Mouse (Mus musculus) left cerebral cortex, postnatal 4 days (tissue): ENCODE measurements around the gene Adgrg1. TPM values are rescaled to one million over a fixed set of nuclear protein-coding genes. Genes with fewer than 3 reads are reported as not detected.

Experiments used
- DNase-seq: peaks from one replicate; pipeline ENCODE4 v3.0.0-alpha.2; 2022
- intact Hi-C: fragments of 180-260 bp; cut with DNase I; formaldehyde crosslinking; loops from one replicate; pipeline ENCODE4 v1.15.1; 2025
- total RNA-seq, 2 experiments: library from RNA; stranded (reverse); gene quantifications; 2 replicates each; pipeline ENCODE4 v1.2.3; 2021

Adgrg1 gene
- total RNA-seq, 2 experiments from 2014 or later, result 125 to 153 TPM

DNA sequence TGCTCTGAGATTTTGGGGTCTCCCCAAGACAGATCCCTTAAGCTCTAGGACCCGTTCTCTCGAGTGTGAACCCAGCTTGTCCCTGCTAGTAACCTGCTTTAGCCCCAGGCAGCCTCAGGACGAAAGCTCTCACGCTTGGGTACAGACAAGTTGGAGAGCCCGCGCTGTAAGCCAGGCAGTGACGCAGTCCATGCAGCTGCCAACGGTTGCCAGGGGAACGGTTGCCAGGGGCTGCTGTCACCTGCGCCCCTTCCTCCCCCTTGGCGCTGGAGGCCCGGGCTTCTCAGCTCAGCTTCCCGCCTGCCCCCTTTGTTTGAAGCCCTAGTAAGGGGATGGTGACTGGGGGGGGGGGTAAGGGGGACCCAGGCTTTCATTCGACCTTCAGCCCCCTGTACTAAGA, 19.5 kb downstream of the Adgrg1 start:
- intact Hi-C loops, result no loop called here
- DNase-seq, result peak; percentile 97

DNA sequence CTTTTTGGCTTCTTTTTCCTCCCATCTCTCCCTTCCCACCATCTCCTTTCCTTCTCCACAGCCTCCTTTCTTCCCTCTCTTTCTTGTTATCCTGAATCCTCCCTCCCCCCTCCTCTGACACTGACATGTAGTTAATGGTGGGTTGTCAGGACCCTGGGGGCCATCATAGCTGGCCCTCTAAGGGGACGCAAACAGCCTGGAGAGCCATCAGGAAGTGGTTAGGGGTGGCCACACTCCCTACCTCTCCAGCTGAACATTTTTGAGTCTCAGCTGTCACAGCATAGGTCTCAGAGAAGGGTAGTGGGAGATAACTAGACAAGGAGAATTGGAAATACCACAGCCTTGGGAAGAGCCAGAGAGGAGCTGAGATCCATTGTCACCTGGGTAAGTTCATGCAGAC, 20.0 kb downstream of the Adgrg1 start:
- intact Hi-C loops, result no loop called here
- no peak for DNase-seq

DNA sequence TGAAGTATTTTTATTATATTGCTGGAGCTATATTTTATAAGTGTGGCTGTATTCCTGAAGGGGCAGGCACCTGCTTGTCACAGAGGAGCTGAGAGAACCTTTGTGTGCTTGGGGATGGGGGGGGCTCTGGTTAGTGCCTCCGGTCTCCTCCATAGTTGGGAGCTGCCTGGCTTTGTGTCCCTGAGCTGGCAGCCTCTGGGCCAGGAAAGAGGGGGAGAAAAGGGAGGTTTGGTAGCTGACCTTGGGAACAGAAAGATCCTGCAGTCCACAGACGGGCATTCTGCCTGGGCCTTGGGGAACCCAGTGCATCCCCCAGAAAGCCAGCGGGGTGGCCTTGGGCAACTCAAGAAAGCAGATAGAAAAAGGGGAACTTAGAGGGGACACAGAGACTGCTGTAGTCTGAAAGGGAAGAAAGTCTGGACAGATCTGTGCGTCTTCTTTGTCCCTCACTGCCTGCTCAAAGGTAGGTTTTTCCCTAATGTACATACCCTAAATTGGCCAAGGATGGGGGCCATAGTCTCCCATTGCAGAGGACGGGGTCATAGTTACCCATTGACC, 20.9 kb downstream of the Adgrg1 start:
- intact Hi-C loops, result no loop called here
- peak; percentile 57 for DNase-seq

DNA sequence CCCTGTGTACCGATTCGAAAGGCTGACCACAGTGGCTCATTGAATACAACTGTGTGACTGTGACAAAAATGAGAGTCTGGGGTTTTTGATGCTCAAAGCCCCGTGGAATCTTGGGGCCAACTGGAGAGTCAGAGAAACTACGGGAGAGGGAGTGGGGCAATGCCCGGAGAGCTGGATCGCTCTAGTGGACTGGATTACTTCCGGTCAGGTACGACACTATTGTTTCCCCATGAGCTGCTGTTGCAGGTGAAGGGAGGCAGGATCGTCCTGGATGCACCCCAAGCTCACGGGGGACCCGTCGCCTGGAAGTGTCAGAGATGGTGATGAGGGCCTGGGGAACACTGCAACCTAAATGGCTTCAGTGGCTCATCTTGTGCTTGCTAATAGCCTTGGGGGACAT, 21.5 kb downstream of the Adgrg1 start:
- DNase-seq, result peak; percentile 32
- intact Hi-C loops, result no loop called here

DNA sequence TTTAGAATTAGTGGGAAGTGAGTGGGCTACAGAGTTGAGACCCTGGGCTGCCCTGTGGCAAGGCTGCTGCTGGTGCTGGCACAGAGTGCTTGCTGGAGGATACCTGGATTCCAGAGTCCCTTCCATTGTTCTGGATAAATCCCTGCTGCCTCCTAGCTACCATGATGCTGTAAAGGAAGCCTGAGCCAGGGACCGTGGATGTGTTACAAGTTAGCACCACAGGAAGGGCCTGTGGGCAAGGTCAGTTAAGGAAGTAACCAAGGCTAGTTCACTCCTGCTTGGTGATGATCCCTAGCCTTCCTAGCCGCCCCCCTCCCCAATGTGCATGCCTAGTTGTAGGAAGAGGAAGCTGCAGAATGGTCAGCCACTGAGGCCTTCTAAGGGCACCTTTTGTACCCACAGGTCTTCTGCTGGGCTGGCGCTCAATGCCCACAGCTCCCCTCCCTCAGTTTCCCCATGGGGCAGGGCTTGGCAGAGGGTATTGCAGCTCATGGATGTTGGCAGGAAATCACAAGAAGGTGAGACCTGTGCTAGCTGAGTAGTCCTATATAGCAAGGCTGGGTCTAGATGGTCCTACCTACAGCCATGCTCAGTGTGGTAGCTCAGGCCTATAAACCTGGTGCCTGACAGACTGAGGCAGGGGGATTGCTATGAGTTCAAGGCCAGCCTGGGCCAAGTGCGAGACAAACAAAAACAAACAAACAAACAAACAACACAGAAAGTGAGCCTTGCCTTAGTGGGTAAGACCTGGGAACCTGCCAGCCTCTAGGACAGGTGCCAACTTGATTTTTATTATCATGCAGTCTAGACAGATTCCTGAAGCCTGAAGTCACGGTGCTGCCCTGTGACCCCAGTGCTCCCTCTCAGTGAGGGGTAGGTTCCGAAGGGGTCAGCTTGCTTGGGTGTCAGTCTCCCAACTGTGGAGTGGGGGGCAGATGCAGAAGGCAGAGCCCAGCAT, 22.6 kb downstream of the Adgrg1 start:
- intact Hi-C loops, result no loop called here

DNA sequence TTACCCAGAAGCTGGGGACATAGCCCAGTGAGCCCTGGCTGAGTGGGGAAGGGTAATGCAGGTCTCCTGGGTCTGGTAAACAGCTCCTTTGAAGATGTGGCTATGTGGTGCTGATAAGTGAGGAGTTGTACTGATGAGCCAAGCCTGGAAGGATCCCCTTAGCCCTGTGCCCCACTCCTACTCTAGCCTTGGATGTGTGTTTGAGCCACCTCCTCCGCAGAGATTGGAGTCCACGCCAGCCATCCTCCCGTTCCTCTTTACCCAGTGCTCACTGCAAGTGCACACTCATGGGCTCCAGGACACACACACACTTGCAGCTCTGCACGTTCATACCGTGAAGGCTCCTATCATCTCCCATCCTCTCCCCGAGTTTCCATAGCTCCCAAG, 23.3 kb downstream of the Adgrg1 start:
- no peak for DNase-seq
- intact Hi-C loops, result no loop called here

More for the DNA sequence above, 22.6 kb downstream of the Adgrg1 start:
- peak; percentile 48 for DNase-seq

DNA sequence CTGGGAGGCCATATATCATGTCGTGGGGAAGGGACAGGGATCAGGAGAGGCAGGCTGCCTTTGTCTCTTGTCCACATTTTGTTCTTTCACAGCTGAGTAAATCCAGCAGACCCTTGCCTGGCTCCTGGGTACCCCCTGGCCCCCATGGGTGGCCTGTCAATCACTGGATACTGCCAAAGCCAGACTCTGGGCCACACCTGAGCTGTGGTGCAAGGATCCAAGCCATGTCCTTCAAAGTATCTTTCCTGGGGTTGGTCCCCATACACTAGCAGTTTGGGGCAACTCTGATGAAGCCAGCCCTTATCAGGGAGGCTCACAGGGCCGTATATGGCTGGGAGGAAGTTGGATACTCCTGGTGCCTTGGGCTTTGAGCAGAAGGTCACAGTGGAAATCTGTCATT, 23.9 kb downstream of the Adgrg1 start:
- intact Hi-C loops, result no loop called here
- DNase-seq, result no peak

DNA sequence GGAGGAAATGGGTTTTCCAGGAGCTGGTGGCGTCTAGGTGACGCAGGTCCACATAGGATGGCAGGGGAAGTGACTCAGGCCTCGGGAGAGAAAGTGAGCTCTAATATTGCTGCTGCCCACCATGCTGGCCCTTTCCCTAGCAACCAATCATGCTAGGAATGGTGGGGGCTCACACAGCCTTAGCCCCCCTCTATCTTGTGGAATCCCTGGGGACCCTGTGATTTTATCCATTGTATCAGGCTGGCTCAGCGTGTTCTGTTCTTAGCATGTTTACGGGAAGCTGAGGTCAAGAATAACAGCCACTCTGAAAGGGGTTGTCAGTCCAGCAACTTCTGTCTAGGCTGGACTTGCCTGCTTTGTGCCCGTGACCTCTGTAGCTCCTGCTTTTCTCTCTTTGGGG, 24.5 kb downstream of the Adgrg1 start:
- intact Hi-C loops, result no loop called here
- no peak for DNase-seq

DNA sequence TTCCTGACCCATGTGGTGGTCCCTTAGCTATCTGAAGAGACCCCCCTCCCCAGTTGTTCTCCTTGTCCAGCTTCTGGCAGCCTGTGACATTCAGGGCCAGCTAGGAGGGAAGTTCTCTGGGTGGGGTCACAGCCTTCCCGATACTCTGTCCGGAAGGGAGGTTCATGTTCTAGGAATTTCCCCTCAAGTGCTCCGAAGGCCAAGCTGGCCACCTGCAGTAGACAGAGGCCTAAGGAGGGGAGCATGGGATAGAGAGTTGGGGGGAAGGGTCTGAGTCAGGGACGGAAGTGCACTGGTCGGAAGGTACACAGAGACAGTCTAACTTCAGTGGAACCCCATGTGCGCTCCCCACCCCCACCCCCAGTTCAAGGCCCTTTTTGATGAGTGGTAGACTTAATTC, 25.4 kb downstream of the Adgrg1 start:
- no peak for DNase-seq
- intact Hi-C loops, result loop anchor here (5.0 kb wide), 1 partner anchor 48 kb away; no protein-coding TSS in a partner anchor

DNA sequence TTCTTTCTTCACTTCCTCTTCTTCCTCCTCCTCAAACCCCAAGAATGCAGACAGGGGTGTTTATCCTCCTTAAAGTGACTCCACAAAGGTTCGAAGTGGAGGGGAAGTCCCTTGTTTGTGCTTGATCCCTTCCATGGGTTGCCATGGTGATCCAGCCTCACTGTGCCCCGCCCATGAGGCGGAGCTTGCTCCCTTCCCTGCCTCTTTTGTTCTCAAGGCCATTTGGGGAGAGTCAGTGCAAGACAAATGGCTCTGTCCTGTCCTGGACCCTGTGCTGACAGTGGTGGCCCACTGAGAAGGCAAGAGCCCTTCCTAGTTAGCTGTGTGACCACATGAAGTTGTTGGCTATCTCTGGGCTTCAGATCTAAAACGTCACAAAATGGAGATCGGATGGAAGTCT, 26.1 kb downstream of the Adgrg1 start:
- intact Hi-C loops, result loop anchor here (5.0 kb wide), 1 partner anchor 48 kb away; no protein-coding TSS in a partner anchor
- peak; percentile 64 for DNase-seq

DNA sequence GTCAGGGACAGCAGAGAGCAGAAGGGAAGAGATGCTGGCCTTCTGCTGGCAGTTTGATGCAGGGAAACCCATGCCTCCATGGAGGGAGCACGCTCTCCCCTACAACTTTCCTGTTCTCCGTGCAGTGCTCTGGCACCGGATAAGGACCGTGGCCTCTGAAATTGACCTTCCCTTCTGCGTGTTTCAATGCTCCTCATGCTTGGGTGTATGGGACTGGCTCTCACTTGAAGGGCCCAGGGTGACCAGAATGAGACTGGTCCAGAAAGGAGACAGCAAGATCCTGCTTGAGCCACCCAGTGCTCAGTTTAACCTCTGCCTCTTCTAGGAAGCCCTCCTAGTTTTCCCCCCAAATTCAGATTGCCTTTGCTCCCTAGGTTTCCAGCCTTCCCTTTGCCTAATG, 26.6 kb downstream of the Adgrg1 start:
- DNase-seq, result no peak
- intact Hi-C loops, result loop anchor here (5.0 kb wide), 1 partner anchor 49 kb away; no protein-coding TSS in a partner anchor

DNA sequence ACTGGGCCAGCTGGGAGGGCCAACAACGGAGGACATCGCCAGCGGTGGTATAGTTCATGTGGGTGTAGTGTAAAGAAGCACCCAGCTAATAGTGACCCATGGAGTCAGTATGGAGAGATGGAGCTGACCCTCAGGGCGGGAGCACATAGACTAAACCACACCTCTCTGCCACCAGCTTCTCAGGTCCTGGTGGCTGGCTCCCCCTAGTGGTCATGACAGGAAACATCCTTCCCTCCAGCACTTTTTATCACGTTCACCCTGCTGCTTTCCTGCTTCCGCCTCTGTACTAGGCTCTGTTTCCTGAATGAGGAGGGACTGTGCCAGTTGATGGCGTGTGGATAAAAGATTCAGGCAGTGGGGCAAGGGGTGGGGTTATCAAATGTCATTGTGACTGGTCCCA, 27.1 kb downstream of the Adgrg1 start:
- DNase-seq, result peak; percentile 79
- intact Hi-C loops, result loop anchor here (5.0 kb wide), 1 partner anchor 49 kb away; no protein-coding TSS in a partner anchor

DNA sequence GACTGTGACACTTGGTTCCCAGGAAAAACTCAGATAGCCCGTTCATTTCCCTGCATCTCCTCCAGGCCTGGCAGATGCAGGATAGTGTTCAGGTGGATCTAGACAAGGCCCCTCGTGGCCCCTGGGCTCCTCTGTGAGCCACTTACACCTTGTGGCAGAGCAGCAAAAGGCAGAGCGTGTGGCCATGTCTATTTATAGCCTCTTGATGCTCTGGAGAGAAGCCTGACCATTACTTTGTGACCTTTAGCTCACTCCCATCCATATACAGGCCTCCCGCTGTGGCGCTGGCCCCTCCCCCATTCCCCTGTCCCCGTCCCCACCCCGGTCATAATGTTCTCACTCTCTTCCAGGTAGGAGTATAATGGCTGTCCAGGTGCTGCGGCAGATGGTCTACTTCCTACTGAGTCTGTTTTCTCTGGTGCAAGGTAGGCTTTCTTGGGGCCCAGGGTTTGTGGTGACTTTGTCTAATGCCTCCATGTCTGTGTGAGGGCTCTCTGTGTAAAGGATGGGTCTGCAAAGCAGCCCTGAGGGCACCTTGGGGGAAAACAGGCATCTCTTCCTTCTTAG, 27.6 kb downstream of the Adgrg1 start:
- intact Hi-C loops, result loop anchor here (5.0 kb wide), 1 partner anchor 50 kb away; no protein-coding TSS in a partner anchor
- DNase-seq, result no peak

DNA sequence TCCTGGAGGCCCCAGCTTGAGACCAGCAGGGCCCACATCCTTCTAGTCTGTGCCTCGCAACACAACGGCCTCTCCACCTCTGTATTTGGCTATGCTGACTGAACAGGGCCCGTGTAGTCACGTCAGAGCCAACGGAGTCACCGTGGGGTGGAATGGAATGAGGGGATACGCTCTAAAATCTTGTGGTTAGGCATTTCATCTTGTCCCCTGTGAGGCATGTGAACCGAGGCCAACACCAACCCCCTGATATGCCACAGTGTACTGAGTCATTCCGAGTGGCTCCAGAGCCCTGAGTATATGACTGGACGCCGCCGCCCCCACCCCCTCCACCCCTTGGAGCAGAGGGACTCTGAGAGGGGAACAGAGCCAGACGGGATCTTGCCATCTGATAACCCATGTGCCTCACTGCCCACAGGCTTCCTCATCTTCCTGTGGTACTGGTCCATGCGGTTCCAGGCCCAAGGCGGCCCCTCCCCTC, 37.9 kb downstream of the Adgrg1 start:
- no peak for DNase-seq
- intact Hi-C loops, result no loop called here

DNA sequence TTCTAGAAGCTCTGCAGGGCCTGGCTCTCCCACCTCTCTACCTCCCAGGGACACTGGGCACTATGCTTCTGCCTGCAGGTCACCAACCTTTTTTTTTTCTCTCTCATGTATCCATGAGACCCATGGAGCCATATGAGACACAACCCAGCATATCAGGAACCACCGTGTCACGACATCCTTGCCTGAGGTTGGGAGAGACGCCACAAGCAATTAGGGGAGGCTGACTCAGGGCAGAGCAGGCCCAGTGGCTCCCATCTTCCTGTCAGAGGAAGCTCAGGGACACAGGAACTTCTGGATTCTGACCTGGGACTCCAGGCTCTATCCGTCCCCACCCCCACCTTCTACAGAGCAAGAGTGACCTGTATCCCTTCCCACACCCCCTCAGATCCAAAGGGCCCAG, 41.3 kb downstream of the Adgrg1 start:
- intact Hi-C loops, result no loop called here
- no peak for DNase-seq

DNA sequence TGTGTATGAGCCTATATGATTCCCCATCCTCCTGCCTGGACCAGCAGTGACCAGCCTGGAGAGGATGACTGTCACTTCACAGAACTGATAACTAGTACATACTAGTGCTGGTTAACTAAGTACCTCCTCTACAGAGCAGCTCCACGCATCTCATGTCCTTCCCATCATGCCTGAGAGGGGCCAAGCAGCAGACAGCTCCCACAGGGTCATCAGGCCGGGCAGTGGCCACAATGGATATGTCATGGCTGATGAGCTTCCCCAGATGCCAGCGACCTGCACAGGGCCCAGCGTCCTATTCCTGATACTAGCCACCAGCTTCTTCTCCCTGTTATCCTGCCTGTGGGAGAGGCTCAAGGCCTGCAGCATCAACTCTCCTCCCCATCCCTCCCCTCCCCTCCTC, 42.1 kb downstream of the Adgrg1 start:
- no peak for DNase-seq
- intact Hi-C loops, result no loop called here

DNA sequence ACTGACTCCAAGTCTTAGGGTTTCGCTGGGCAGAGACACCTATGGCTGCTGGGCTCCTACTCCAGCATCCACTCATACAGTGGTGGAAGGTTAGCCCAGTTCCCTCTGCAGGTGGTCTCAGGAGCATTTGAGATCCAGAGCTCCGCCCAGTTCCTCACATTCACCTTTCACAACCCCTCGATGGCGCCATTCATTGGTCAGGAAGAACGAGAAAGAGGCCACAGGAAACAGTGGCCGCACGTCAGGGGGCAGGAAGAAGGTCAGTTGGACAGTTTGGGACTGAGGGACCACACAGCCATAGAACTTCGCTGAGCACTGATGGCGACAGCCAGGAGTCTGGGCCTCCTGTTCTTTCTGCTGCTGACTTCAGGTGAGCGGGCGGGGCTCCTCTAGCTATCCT, 42.9 kb downstream of the Adgrg1 start, which contains the start of gene Adgrg3:
Adgrg3 (plus strand) TSS at position 242 of the 400 bp plus-strand sequence.
- intact Hi-C loops, result no loop called here

DNA sequence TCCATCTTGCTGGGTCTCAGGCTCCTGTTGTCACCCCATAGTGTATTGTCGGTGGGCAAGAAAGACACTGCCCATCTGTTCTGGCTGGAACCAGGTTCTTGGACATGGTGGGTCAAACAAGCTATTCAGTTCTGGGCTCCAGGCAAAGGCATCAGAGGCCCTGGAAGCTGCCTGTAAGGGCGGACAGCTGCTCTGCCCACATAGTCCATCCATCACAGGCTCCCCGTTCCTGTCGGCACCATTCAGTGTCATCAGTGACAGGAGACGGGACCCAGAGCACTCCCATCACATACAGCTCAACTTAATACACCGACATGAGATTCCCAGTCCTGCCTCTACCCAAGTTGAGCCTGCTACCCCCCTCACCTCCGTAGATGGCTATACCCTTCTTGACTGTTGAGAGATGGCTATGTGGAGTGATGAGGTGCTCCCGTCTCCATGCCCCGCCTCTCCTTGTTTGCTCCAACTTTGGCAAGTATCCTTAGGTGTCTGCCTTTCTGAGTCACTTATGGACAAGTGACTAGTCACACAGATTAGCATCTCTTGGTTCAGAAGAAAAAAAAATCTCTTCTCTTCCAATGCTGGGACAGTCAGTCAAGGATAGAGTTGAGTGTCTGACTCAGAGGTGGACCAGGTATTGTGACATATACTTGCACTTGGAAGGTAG, 43.6 kb downstream of the Adgrg1 start:
- intact Hi-C loops, result no loop called here
- DNase-seq, result no peak

More for the DNA sequence above, 42.9 kb downstream of the Adgrg1 start, which contains the start of gene Adgrg3:
- no peak for DNase-seq

DNA sequence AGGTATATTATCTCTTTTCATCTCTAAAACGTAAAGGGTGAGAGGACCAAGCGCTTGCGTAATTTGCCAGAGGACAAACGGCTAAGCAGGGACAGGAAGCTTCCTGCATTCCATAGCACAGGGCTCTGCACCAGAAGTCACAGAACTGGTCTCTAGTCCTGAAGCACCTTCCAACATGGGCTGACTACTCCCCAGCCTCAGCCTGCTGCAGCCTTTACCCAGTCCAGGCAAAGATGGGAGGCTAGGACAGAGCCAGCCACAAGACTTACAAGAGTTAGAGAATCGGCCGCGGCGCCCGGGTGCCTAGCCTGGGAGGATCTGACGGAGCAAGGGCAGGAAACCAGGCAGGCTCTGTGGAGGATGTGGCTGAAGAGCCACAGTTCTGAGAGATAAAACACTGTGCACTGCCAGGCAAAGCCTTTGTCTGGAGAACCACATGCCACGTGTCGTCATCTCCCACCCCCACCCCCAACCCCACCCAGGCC, 45.8 kb downstream of the Adgrg1 start:
- no peak for DNase-seq
- intact Hi-C loops, result no loop called here

DNA sequence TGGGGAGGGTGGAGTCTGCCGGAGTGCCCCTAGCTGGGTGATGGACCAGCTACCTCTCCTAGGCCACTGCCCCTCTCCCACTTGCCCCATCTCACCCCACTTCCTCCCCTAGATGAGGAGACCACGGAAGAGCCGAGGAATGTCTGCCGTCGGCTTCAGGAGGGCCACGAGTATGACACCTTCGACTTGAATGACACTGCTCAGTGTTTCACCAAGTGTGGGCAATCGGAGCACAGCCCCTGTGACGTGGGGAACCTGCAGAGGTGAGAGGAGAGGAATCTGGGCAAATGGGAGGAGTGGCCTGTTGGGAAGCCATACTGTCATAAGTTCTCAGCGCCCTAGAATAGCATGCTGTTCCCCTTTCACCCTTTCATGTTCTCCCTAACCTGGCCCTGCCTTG, 46.3 kb downstream of the Adgrg1 start:
- intact Hi-C loops, result no loop called here
- DNase-seq, result no peak

DNA sequence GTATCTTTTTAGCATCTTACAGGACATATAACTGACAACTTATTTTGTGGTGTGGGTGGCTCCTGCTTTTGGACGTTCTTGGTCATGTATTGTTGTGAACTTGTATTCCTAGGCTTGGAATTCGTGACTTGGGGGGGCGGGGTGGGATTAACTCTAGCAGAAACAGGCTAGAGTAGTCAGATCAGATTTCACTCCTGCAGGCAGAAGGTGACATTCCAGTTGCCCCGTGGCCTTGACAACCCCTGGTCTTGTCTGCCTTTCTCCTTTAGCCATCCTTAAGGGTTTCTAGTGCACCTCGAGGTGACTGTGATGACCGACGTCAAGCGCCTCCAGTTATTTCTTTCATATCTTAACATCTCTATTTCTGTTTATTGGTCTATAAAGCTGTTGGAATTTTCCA, 48.6 kb downstream of the Adgrg1 start:
- no peak for DNase-seq

More for the DNA sequence above, 48.6 kb downstream of the Adgrg1 start:
- intact Hi-C loops, result no loop called here
